Mouse (Mus musculus) lung, postnatal 0 days (tissue): ENCODE results near the gene Olfr124.

Experiments used
- CTCF ChIP-seq: IDR thresholded peaks from 2 replicates; pipeline ENCODE4 v1.5.1; 2016; ENCODE audit warnings: antibody characterized with exemption, mild to moderate bottlenecking
- EP300 ChIP-seq: IDR thresholded peaks from 2 replicates; pipeline ENCODE4 v1.6.1; 2016; ENCODE audit warnings: antibody characterized with exemption, mild to moderate bottlenecking, control low read depth

DNA sequence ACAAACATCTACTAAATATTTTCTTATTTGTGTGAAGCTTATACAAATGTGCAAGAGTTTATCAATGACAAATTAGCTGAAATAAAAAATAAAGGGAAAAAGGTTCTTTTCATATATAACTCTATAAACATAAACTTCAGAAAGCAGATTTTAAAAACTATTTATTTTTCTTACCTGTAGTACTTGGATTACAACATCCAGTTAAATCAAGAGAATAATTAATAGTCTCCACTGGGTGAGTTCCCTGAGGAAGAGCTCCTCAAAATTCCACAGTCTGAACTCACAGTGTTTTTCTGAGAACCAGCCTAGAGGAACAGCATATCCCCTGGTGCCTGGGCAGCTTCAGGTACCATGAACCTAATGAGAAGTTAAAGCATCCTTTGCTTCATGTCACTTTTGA is 33.0 kb downstream of the Olfr124 start, which contains the start of gene Olfr125:
- no peak for TF ChIP-seq CTCF
- TF ChIP-seq EP300 = no peak
